Mouse (Mus musculus): ENCODE measurements around the gene Vps13d. TPM values are rescaled to one million over a fixed set of nuclear protein-coding genes. Genes with fewer than 3 reads are reported as not detected.

Gene Vps13d
- polyA plus RNA-seq, 1 experiment from 2014 or later: 8.8 TPM

DNA sequence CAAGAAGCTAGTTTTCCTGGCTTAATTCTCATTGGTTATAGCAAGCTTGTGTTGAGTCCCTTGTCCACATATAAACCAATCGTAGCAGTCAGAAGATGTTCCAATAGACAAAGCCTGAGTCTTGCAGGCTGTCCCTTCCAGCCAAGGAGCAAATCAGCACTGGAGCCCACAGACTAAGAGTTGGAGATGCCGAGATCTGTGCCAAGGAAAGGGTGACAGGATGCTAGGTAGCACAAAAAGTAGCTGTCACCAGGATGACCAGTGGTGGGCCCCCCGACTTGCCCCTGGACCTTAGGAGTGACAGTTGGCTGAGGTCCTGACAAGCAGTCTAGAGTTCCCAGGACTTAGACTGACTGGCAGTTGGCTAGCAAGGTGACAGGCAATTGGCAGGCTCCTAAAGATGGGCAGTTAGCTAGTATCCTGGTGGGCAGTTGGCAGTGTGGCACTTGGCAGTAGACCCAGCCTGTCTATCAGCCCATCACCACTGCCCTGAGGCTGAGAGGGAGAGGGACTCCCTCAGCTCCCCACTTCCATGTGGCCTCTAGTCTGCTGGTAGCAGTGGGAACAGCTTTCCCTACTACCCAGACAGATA, 258.1 kb downstream of the Vps13d start:
- Histone ChIP-seq H3K9ac (no peak overlapping the region), H3K9me3 (no peaks in the 10 kb centered on the region), H3K27me3 (replicated peaks) (no peaks in the 10 kb centered on the region), H3K4me1 (no peaks in the 10 kb centered on the region), H3K4me2 (no peak overlapping the region), H3K36me3 (no peaks in the 10 kb centered on the region), H3K4me3 (replicated peaks) (no peak overlapping the region), H3K27ac (no peak overlapping the region)
- ATAC-seq (ENCODE audit: insufficient read depth, low FRiP score, low read depth): no peak
- WGBS: 89% methylated on average over 3 of the region's 3 CpGs

DNA sequence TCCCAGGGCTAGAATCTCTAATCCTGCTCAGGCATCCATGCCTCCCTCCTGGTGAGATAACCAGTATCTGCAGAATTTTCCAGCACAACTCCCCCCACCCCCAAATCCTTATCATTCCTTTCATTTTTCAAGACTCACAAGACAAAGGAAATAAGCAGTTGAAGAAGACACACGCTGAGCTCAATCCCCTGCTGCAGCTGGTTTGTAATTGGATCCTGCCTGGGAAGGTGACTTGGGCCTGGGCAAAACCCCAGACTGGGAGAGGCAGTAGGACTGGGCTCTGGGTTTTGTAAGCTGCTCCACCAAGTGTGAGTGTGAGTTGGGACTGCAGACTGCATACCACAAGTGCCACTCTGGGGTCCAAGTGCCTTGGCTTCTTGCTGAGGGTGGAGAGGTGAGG, 260.3 kb downstream of the Vps13d start:
- Histone ChIP-seq H3K36me3 (no peaks in the 10 kb centered on the region), H3K9ac (no peak overlapping the region), H3K27ac (no peak overlapping the region), H3K27me3 (replicated peaks) (no peaks in the 10 kb centered on the region), H3K9me3 (no peaks in the 10 kb centered on the region), H3K4me1 (peaks cover 17% of the 10 kb centered on the region), H3K4me2 (no peak overlapping the region), H3K4me3 (replicated peaks) (no peak overlapping the region)
- WGBS: 20% methylated on average over 1 of the region's 1 CpGs
- ATAC-seq (ENCODE audit: insufficient read depth, low FRiP score, low read depth): no peak

- no peak overlapping the region for H3K9ac ChIP-seq
- H3K27me3 ChIP-seq (replicated peaks): no peaks in the 10 kb centered on the region
- ATAC-seq (ENCODE audit: insufficient read depth, low FRiP score, low read depth): no peak
- H3K27ac ChIP-seq: 0 out of 2 replicates have a peak overlapping the region, but pooled peaks have one; percentile 76
- no peaks in the 10 kb centered on the region for H3K9me3 ChIP-seq
- peaks cover 22% of the 10 kb centered on the region for H3K4me1 ChIP-seq
- no peak overlapping the region for H3K4me2 ChIP-seq
- no peak overlapping the region for H3K4me3 ChIP-seq (replicated peaks)
- 89% methylated on average over 7 of the region's 7 CpGs for WGBS
- no peaks in the 10 kb centered on the region for H3K36me3 ChIP-seq
These were observed 263.6 kb downstream of the Vps13d start for GRCm38 (mm10) chr4:144931167-144931566.

DNA sequence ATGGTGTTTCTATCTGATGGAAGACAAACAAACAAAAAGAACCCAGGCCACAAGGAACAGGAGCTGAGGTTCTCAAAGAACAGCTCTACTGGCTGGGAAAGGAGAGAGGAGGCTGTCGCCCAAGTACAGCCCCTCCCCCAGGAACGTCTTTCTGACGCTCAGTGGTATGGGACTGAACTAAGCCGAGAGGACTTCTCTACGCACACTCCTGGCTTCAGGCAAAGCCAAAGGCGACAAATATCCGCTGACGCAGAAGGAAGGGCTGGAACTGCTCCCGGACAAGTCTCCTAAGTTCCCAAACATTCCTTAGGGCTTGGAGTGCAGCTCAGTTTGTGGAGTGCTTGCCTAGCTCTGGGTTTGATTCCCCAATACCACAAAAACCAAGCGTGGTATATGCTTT, 264.4 kb downstream of the Vps13d start:
- no peak overlapping the region for H3K9ac ChIP-seq
- no peaks in the 10 kb centered on the region for H3K36me3 ChIP-seq
- no peaks in the 10 kb centered on the region for H3K9me3 ChIP-seq
- 12% methylated on average over 10 of the region's 10 CpGs for WGBS
- H3K4me2 ChIP-seq: peak overlapping the region; percentile 38
- no peaks in the 10 kb centered on the region for H3K27me3 ChIP-seq (replicated peaks)
- peak; percentile 80 for ATAC-seq (ENCODE audit: insufficient read depth, low FRiP score, low read depth)
- H3K4me3 ChIP-seq (replicated peaks): no peak overlapping the region
- H3K27ac ChIP-seq: peak overlapping the region; percentile 76
- H3K4me1 ChIP-seq: peaks cover 22% of the 10 kb centered on the region

- Histone ChIP-seq H3K9me3 (no peaks in the 10 kb centered on the region), H3K9ac (no peak overlapping the region), H3K36me3 (no peaks in the 10 kb centered on the region), H3K4me1 (peaks cover 22% of the 10 kb centered on the region), H3K27me3 (replicated peaks) (no peaks in the 10 kb centered on the region), H3K4me3 (replicated peaks) (no peak overlapping the region), H3K4me2 (no peak overlapping the region), H3K27ac (peak overlapping the region; percentile 76)
- no peak for ATAC-seq (ENCODE audit: insufficient read depth, low FRiP score, low read depth)
- WGBS: 93% methylated on average over 1 of the region's 1 CpGs
These were observed 265.0 kb downstream of the Vps13d start for GRCm38 (mm10) chr4:144929811-144930221.

- Histone ChIP-seq H3K9me3 (no peaks in the 10 kb centered on the region), H3K36me3 (0 out of 2 replicates have a peak, but pooled peaks cover under 1% of the 10 kb centered on the region), H3K4me3 (replicated peaks) (no peak overlapping the region), H3K27me3 (replicated peaks) (no peaks in the 10 kb centered on the region), H3K27ac (no peak overlapping the region), H3K4me1 (peaks cover 22% of the 10 kb centered on the region), H3K4me2 (no peak overlapping the region), H3K9ac (no peak overlapping the region)
- WGBS: 76% methylated on average over 5 of the region's 5 CpGs
- no peak for ATAC-seq (ENCODE audit: insufficient read depth, low FRiP score, low read depth)
These were observed 265.9 kb downstream of the Vps13d start for GRCm38 (mm10) chr4:144928693-144929436.

Other genes starting within 250 kb of the Vps13d start
- gene Tnfrsf1b, start 51.9 kb upstream of the Vps13d start, polyA plus RNA-seq (2015; fragmentation: Nextera tagmentation; extraction: Ambion mirVana): 5.9 and 6.4 TPM in 2 replicates
- gene Tnfrsf8, start 120.2 kb upstream of the Vps13d start, polyA plus RNA-seq (2015; fragmentation: Nextera tagmentation; extraction: Ambion mirVana): 0.09 and 0.13 TPM in 2 replicates

Measured in stomach, embryonic 15.5 days (tissue).